Mouse (Mus musculus): ENCODE results near the gene Dzip1l. TPM values are rescaled to one million over a fixed set of nuclear protein-coding genes. Genes with fewer than 3 reads are reported as not detected.

Dzip1l gene
- polyA plus RNA-seq, 1 experiment from 2014 or later, result 18.3 TPM

GRCm38 (mm10) chr9:99622034-99622433, 7.3 kb upstream of the Dzip1l start:
- H3K4me3 ChIP-seq (replicated peaks; ENCODE audit: low read length), result no peak overlapping the region
- no peak for ATAC-seq (ENCODE audit: insufficient read depth, low FRiP score)
- no peaks in the 10 kb centered on the region for H3K4me1 ChIP-seq (ENCODE audit: control insufficient read depth, insufficient read depth, low read length)
- no peaks in the 10 kb centered on the region for H3K36me3 ChIP-seq (ENCODE audit: control insufficient read depth, insufficient read depth, low read length)
- WGBS, result 84% methylated on average over 1 of the region's 1 CpGs
- no peak overlapping the region for H3K27ac ChIP-seq (ENCODE audit: low read length)
- H3K4me2 ChIP-seq (ENCODE audit: low read depth, low read length), result no peak overlapping the region
- H3K9ac ChIP-seq (ENCODE audit: low read length), result no peak overlapping the region
- H3K27me3 ChIP-seq (ENCODE audit: control insufficient read depth, insufficient read depth, low read length), result no peaks in the 10 kb centered on the region
- no peaks in the 10 kb centered on the region for H3K9me3 ChIP-seq (replicated peaks; ENCODE audit: control insufficient read depth, low read length)

GRCm38 (mm10) chr9:99622966-99623365, 6.3 kb upstream of the Dzip1l start:
- no peak for ATAC-seq (ENCODE audit: insufficient read depth, low FRiP score)
- no peaks in the 10 kb centered on the region for H3K4me1 ChIP-seq (ENCODE audit: control insufficient read depth, insufficient read depth, low read length)
- no peak overlapping the region for H3K4me3 ChIP-seq (replicated peaks; ENCODE audit: low read length)
- H3K27me3 ChIP-seq (ENCODE audit: control insufficient read depth, insufficient read depth, low read length), result no peaks in the 10 kb centered on the region
- 28% methylated on average over 2 of the region's 2 CpGs for WGBS
- no peak overlapping the region for H3K9ac ChIP-seq (ENCODE audit: low read length)
- no peak overlapping the region for H3K27ac ChIP-seq (ENCODE audit: low read length)
- H3K36me3 ChIP-seq (ENCODE audit: control insufficient read depth, insufficient read depth, low read length), result no peaks in the 10 kb centered on the region
- H3K9me3 ChIP-seq (replicated peaks; ENCODE audit: control insufficient read depth, low read length), result no peaks in the 10 kb centered on the region
- H3K4me2 ChIP-seq (ENCODE audit: low read depth, low read length), result no peak overlapping the region

GRCm38 (mm10) chr9:99624117-99624516, 5.2 kb upstream of the Dzip1l start:
- Histone ChIP-seq H3K4me2 (ENCODE audit: low read depth, low read length) (no peak overlapping the region), H3K27ac (ENCODE audit: low read length) (no peak overlapping the region), H3K9me3 (replicated peaks; ENCODE audit: control insufficient read depth, low read length) (no peaks in the 10 kb centered on the region), H3K4me1 (ENCODE audit: control insufficient read depth, insufficient read depth, low read length) (0 out of 2 replicates have a peak, but pooled peaks cover 2% of the 10 kb centered on the region), H3K4me3 (replicated peaks; ENCODE audit: low read length) (no peak overlapping the region), H3K9ac (ENCODE audit: low read length) (no peak overlapping the region), H3K36me3 (ENCODE audit: control insufficient read depth, insufficient read depth, low read length) (no peaks in the 10 kb centered on the region), H3K27me3 (ENCODE audit: control insufficient read depth, insufficient read depth, low read length) (no peaks in the 10 kb centered on the region)
- WGBS, result 73% methylated on average over 6 of the region's 6 CpGs
- ATAC-seq (ENCODE audit: insufficient read depth, low FRiP score), result no peak

GRCm38 (mm10) chr9:99628581-99628980, 715 bp upstream of the Dzip1l start:
- Histone ChIP-seq H3K9me3 (replicated peaks; ENCODE audit: control insufficient read depth, low read length) (no peaks in the 10 kb centered on the region), H3K27ac (ENCODE audit: low read length) (peak overlapping the region; percentile 92), H3K4me1 (ENCODE audit: control insufficient read depth, insufficient read depth, low read length) (peaks cover 21% of the 10 kb centered on the region), H3K36me3 (ENCODE audit: control insufficient read depth, insufficient read depth, low read length) (no peaks in the 10 kb centered on the region), H3K4me3 (replicated peaks; ENCODE audit: low read length) (peak overlapping the region; percentile 66; the same call in 1 of the 2 replicates), H3K27me3 (ENCODE audit: control insufficient read depth, insufficient read depth, low read length) (no peaks in the 10 kb centered on the region), H3K9ac (ENCODE audit: low read length) (peak overlapping the region; percentile 69; the same call in 1 of the 2 replicates), H3K4me2 (ENCODE audit: low read depth, low read length) (peak overlapping the region; percentile 78)
- WGBS, result 55% methylated on average over 4 of the region's 4 CpGs
- no peak for ATAC-seq (ENCODE audit: insufficient read depth, low FRiP score)

GRCm38 (mm10) chr9:99630071-99630470, 775 bp downstream of the Dzip1l start:
- Histone ChIP-seq H3K4me2 (ENCODE audit: low read depth, low read length) (peak overlapping the region; percentile 78), H3K4me1 (ENCODE audit: control insufficient read depth, insufficient read depth, low read length) (peaks cover 21% of the 10 kb centered on the region), H3K9me3 (replicated peaks; ENCODE audit: control insufficient read depth, low read length) (no peaks in the 10 kb centered on the region), H3K27me3 (ENCODE audit: control insufficient read depth, insufficient read depth, low read length) (no peaks in the 10 kb centered on the region), H3K36me3 (ENCODE audit: control insufficient read depth, insufficient read depth, low read length) (no peaks in the 10 kb centered on the region), H3K27ac (ENCODE audit: low read length) (peak overlapping the region; percentile 92), H3K4me3 (replicated peaks; ENCODE audit: low read length) (peak overlapping the region; percentile 66), H3K9ac (ENCODE audit: low read length) (peak overlapping the region; percentile 69)
- ATAC-seq (ENCODE audit: insufficient read depth, low FRiP score), result no peak
- WGBS, result 3% methylated on average over 11 of the region's 11 CpGs

GRCm38 (mm10) chr9:99630528-99631125, 1.3 kb downstream of the Dzip1l start:
- peak overlapping the region; percentile 78 for H3K4me2 ChIP-seq (ENCODE audit: low read depth, low read length)
- H3K27me3 ChIP-seq (ENCODE audit: control insufficient read depth, insufficient read depth, low read length), result no peaks in the 10 kb centered on the region
- 0 out of 2 replicates have a peak, but pooled peaks cover under 1% of the 10 kb centered on the region for H3K36me3 ChIP-seq (ENCODE audit: control insufficient read depth, insufficient read depth, low read length)
- H3K4me3 ChIP-seq (replicated peaks; ENCODE audit: low read length), result peak overlapping the region; percentile 66
- H3K9me3 ChIP-seq (replicated peaks; ENCODE audit: control insufficient read depth, low read length), result no peaks in the 10 kb centered on the region
- 47% methylated on average over 9 of the region's 9 CpGs for WGBS
- H3K27ac ChIP-seq (ENCODE audit: low read length), result peak overlapping the region; percentile 92; the same call in 1 of the 2 replicates
- ATAC-seq (ENCODE audit: insufficient read depth, low FRiP score), result no peak
- H3K4me1 ChIP-seq (ENCODE audit: control insufficient read depth, insufficient read depth, low read length), result peaks cover 21% of the 10 kb centered on the region
- peak overlapping the region; percentile 69 for H3K9ac ChIP-seq (ENCODE audit: low read length)

- H3K4me2 ChIP-seq (ENCODE audit: low read depth, low read length), result peak overlapping the region; percentile 30
- peaks cover 21% of the 10 kb centered on the region for H3K4me1 ChIP-seq (ENCODE audit: control insufficient read depth, insufficient read depth, low read length)
- H3K36me3 ChIP-seq (ENCODE audit: control insufficient read depth, insufficient read depth, low read length), result peaks cover 6% of the 10 kb centered on the region; the same call in 1 of the 2 replicates
- no peak overlapping the region for H3K4me3 ChIP-seq (replicated peaks; ENCODE audit: low read length)
- peak overlapping the region; percentile 6; the same call in 1 of the 2 replicates for H3K9ac ChIP-seq (ENCODE audit: low read length)
- no peaks in the 10 kb centered on the region for H3K9me3 ChIP-seq (replicated peaks; ENCODE audit: control insufficient read depth, low read length)
- WGBS, result 50% methylated on average over 2 of the region's 2 CpGs
- peak overlapping the region; percentile 21; the same call in 1 of the 2 replicates for H3K27ac ChIP-seq (ENCODE audit: low read length)
- H3K27me3 ChIP-seq (ENCODE audit: control insufficient read depth, insufficient read depth, low read length), result no peaks in the 10 kb centered on the region
- ATAC-seq (ENCODE audit: insufficient read depth, low FRiP score), result no peak
Observed at GRCm38 (mm10) chr9:99631781-99632180, 2.5 kb downstream of the Dzip1l start.

GRCm38 (mm10) chr9:99632264-99632663, 3.0 kb downstream of the Dzip1l start:
- peak overlapping the region; percentile 6; the same call in 1 of the 2 replicates for H3K9ac ChIP-seq (ENCODE audit: low read length)
- peak; percentile 34; the same call in 1 of the 2 replicates for ATAC-seq (ENCODE audit: insufficient read depth, low FRiP score)
- no peak overlapping the region for H3K4me3 ChIP-seq (replicated peaks; ENCODE audit: low read length)
- 57% methylated on average over 8 of the region's 8 CpGs for WGBS
- no peaks in the 10 kb centered on the region for H3K27me3 ChIP-seq (ENCODE audit: control insufficient read depth, insufficient read depth, low read length)
- peaks cover 7% of the 10 kb centered on the region; the same call in 1 of the 2 replicates for H3K36me3 ChIP-seq (ENCODE audit: control insufficient read depth, insufficient read depth, low read length)
- peak overlapping the region; percentile 30; the same call in 1 of the 2 replicates for H3K4me2 ChIP-seq (ENCODE audit: low read depth, low read length)
- peak overlapping the region; percentile 21 for H3K27ac ChIP-seq (ENCODE audit: low read length)
- H3K9me3 ChIP-seq (replicated peaks; ENCODE audit: control insufficient read depth, low read length), result no peaks in the 10 kb centered on the region
- H3K4me1 ChIP-seq (ENCODE audit: control insufficient read depth, insufficient read depth, low read length), result peaks cover 21% of the 10 kb centered on the region

- ATAC-seq (ENCODE audit: insufficient read depth, low FRiP score), result no peak
- H3K4me3 ChIP-seq (replicated peaks; ENCODE audit: low read length), result no peak overlapping the region
- WGBS, result 78% methylated on average over 1 of the region's 1 CpGs
Observed at GRCm38 (mm10) chr9:99636776-99637175, 7.5 kb downstream of the Dzip1l start.

More at GRCm38 (mm10) chr9:99636776-99637175, 7.5 kb downstream of the Dzip1l start:
- no peaks in the 10 kb centered on the region for H3K9me3 ChIP-seq (replicated peaks; ENCODE audit: control insufficient read depth, low read length)
- peaks cover 10% of the 10 kb centered on the region for H3K4me1 ChIP-seq (ENCODE audit: control insufficient read depth, insufficient read depth, low read length)
- no peak overlapping the region for H3K9ac ChIP-seq (ENCODE audit: low read length)
- H3K4me2 ChIP-seq (ENCODE audit: low read depth, low read length), result no peak overlapping the region
- no peak overlapping the region for H3K27ac ChIP-seq (ENCODE audit: low read length)
- H3K27me3 ChIP-seq (ENCODE audit: control insufficient read depth, insufficient read depth, low read length), result no peaks in the 10 kb centered on the region
- peaks cover 20% of the 10 kb centered on the region for H3K36me3 ChIP-seq (ENCODE audit: control insufficient read depth, insufficient read depth, low read length)

Data from stomach, embryonic 16.5 days (tissue).